Mouse (Mus musculus) heart, embryonic 11.5 days (tissue): ENCODE measurements around the gene Psmd13. TPM values are rescaled to one million over a fixed set of nuclear protein-coding genes. Genes with fewer than 3 reads are reported as not detected.

ENCODE experiments used
- ATAC-seq: fragments of 200-750 bp; cut with Nextera tagmentation; replicated peaks from 2 replicates; pipeline ENCODE4 v1.8.0; 2017; ENCODE audit warnings: moderate library complexity; ENCODE audit not compliant: insufficient number of reproducible peaks, low FRiP score, low TSS enrichment
- H3K27ac ChIP-seq: fragments of 300-500 bp; sonication (generic); 2 replicates; pipeline ENCODE4 v1.5.1; 2014; ENCODE audit warnings: mild to moderate bottlenecking, low read depth, low read length
- H3K27me3 ChIP-seq: fragments of 300-500 bp; sonication (generic); 2 replicates; pipeline ENCODE4 v1.6.1; 2014; ENCODE audit warnings: mild to moderate bottlenecking, low read length, mixed read lengths; ENCODE audit not compliant: control insufficient read depth, insufficient read depth
- H3K36me3 ChIP-seq: fragments of 300-500 bp; sonication (generic); 2 replicates; pipeline ENCODE4 v1.6.1; 2014; ENCODE audit warnings: mild to moderate bottlenecking, low read length, moderate library complexity, mixed read lengths; ENCODE audit not compliant: control insufficient read depth, insufficient read depth
- H3K4me1 ChIP-seq: fragments of 300-500 bp; sonication (generic); 2 replicates; pipeline ENCODE4 v1.6.1; 2014; ENCODE audit warnings: low read length; ENCODE audit not compliant: control insufficient read depth, insufficient read depth
- H3K4me2 ChIP-seq: fragments of 300-500 bp; sonication (generic); 2 replicates; pipeline ENCODE4 v1.6.1; 2014; ENCODE audit warnings: mild to moderate bottlenecking, moderate library complexity
- H3K4me3 ChIP-seq: fragments of 300-500 bp; sonication (generic); 2 replicates; pipeline ENCODE4 v1.5.1; 2014; ENCODE audit warnings: low read depth, low read length
- H3K9ac ChIP-seq: fragments of 300-500 bp; sonication (generic); 2 replicates; pipeline ENCODE4 v1.6.1; 2014; ENCODE audit warnings: mild to moderate bottlenecking, low read depth, low read length, moderate library complexity
- H3K9me3 ChIP-seq: fragments of 300-500 bp; sonication (generic); replicated peaks from 2 replicates; pipeline ENCODE4 v1.6.1; 2016; ENCODE audit warnings: low read length; ENCODE audit not compliant: control insufficient read depth
- WGBS: fragments of 180-500 bp; shearing (Covaris S2); extraction: QIAGEN DNeasy Blood & Tissue Kit; methylation state at CpG from one replicate; pipeline ENCODE4 v1.1.7; 2014; ENCODE audit not compliant: insufficient replicate concordance; 5-methylcytosine and 5-hydroxymethylcytosine counted together
- polyA plus RNA-seq: library from polyadenylated mRNA; unstranded; fragments of >200 nt; fragmentation: Nextera tagmentation; extraction: Ambion mirVana; gene quantifications from 2 replicates; pipeline ENCODE4 v1.2.1, GENCODE M21; 2014

The Psmd13 gene
- polyA plus RNA-seq, 1 experiment from 2014 or later, result 139 TPM

DNA sequence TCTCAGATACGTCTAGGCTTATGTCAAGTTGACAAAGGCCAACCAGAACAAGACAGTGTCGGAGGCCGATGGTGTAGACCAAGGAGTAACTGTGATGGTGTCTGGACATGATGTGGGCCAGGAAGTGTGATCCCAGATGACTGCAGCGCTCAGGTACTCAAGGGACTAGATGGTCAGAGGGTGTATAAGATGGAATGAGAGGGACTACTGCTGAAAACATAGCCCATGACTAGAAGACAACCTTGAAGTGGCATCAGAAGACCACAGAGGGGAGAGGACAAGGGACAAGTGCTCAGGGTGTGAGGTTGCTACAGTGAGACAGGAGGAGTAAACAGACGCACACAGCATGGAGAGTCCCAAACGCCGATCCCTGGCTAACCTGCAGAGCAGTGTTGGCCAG lies 38.0 kb upstream of the Psmd13 start:
- Histone ChIP-seq H3K4me3 (no peak overlapping the region), H3K36me3 (no peaks in the 10 kb centered on the region), H3K4me2 (no peak overlapping the region), H3K27ac (no peak overlapping the region), H3K9me3 (no peaks in the 10 kb centered on the region), H3K4me1 (no peaks in the 10 kb centered on the region), H3K27me3 (peaks cover 53% of the 10 kb centered on the region), H3K9ac (no peak overlapping the region)
- ATAC-seq, result no peak
- 69% methylated on average over 7 of the region's 7 CpGs for WGBS

DNA sequence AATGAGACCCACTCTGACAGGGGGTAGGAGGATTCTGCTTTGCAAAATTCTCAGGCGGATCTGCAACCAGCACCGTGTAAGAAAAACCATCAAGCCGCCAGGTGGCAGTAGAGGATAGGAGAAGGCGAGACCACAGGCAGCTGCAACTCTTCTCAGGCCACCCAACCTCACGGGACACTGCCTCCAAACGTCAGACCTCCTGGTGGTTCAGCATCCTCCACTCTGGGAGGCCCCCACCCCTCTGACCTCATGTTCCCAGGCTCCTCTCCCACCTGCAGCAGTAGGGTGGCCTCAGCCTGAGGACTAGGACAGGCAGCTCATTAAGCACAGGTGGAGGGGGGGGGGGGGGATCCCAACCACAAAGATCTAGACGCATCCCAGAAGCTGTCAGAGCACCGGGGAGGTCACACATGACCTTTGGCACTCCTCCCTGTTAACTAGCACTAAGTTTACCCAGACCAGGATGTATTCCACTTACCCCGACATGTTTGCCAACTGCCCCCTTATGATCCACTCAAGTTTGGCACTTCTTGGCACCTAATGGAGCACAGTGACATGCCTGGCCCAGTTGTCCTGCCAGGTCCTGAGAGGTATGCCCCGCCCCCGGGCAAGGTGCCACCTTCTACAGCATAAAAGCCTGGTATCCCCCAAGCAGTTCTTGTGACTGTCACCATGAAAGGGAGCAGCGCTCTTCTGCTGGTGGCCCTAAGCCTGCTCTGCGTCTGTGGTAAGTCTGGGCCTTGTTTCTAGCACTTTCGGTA lies 36.7 kb upstream of the Psmd13 start, which contains the start of gene Scgb1c1:
Gene Scgb1c1, plus strand, starts transcription at position 643 of the 761 bp plus-strand sequence.
- no peak within 1 kb of the TSS for H3K9ac ChIP-seq
- no peak within 1 kb of the TSS for H3K4me3 ChIP-seq
- ATAC-seq, result 0 out of 2 replicates have a peak, but pooled peaks have one; percentile 18
- H3K9me3 ChIP-seq, result no peaks in the 10 kb centered on the region
- no peaks in the 10 kb centered on the region for H3K36me3 ChIP-seq
- no peaks in the 10 kb centered on the region for H3K4me1 ChIP-seq
- H3K4me2 ChIP-seq, result no peak within 1 kb of the TSS
- H3K27me3 ChIP-seq, result peaks cover 43% of the 10 kb centered on the region
- WGBS, result 25% methylated on average over 14 of the region's 14 CpGs
- H3K27ac ChIP-seq, result no peak within 1 kb of the TSS

DNA sequence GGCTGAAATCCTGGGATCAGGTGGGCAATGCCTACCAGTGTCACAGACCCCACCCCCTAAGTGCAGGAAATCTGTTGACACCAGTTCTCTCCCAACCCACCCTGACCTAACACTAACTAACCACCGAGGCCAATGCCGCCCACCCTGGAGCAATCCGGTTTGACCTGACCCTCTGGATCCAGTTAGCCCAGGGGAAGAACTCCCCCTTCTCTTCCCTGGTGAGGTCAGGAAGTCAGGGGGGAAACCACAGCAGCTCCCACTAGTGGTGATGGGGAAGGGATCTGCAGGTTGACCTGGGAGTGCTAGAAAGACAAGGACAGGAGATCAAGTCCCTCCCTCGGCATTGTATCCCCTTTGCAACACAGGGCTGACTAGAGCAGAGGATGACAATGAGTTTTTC lies 36.1 kb upstream of the Psmd13 start:
- H3K4me1 ChIP-seq, result no peaks in the 10 kb centered on the region
- H3K27me3 ChIP-seq, result peaks cover 41% of the 10 kb centered on the region
- H3K9me3 ChIP-seq, result no peaks in the 10 kb centered on the region
- no peak overlapping the region for H3K4me3 ChIP-seq
- no peak overlapping the region for H3K9ac ChIP-seq
- H3K36me3 ChIP-seq, result no peaks in the 10 kb centered on the region
- WGBS, result 60% methylated on average over 4 of the region's 4 CpGs
- no peak for ATAC-seq
- no peak overlapping the region for H3K4me2 ChIP-seq
- no peak overlapping the region for H3K27ac ChIP-seq

DNA sequence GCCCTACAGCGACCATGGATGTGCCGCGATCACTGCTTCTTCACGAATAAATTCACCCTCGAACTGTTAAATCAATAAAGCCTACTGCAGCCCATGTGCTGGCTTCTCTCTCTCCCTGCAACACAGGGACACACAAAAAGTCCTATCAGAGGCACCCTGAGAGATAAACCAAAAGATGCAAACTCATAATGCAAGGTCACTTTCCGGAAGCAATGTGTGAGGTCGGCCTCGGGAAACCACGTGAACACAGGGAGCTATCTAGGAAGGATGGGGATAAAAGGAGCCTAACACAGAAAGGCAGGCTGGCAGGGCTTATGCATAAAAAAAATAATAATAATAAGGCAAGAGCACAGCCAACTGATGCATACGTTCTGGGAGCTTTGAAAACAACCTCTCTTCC lies 35.1 kb upstream of the Psmd13 start:
- 77% methylated on average over 10 of the region's 10 CpGs for WGBS
- no peak for ATAC-seq

DNA sequence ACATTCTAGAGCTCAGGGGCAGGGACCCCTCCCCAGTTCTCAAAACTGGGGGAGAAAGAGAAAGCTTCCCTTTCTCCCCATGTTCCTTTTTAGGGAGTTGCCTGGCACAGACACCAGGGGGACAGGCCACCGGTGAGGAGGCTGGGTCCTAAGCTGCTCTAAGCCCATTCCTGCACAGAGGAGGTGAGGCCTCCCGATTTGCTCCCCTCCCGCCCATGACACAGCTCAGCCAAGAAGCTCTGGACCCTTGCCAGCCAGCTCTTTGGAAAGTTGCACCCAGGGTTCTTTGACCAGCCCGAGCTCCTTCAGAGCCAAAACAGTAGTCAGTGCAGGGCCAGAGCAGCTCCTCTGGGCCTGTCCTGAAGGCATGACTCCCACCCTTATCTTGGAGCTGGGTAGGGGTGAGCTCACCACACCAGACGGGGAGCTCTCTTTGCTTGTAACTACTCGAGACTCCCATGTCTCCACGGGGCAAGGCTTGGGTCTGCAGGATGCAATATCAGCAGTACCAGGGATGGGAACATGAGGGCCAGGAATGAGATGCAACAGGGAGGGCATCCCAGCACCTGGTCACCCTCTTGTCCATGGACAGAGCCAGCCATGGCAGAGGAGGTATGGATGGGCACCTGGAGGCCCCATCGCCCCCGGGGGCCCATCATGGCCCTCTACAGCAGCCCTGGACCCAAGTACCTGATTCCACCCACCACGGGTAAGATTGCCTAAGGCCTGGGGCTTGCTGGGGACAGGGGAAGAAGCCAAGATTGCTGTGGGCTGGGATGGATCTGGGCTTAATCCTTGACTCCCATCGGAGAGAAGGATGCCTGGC lies 33.8 kb upstream of the Psmd13 start, which contains the start of gene Odf3:
Gene Odf3, plus strand, starts transcription at position 51 of the 826 bp plus-strand sequence.
- no peak for ATAC-seq
- Histone ChIP-seq H3K9ac (no peak within 1 kb of the TSS), H3K36me3 (peaks cover 9% of the 10 kb centered on the region; the same call in 1 of the 2 replicates)

More for the DNA sequence above, 35.1 kb upstream of the Psmd13 start:
- Histone ChIP-seq H3K9ac (no peak overlapping the region), H3K4me3 (no peak overlapping the region), H3K9me3 (no peaks in the 10 kb centered on the region), H3K4me1 (no peaks in the 10 kb centered on the region), H3K4me2 (no peak overlapping the region), H3K36me3 (no peaks in the 10 kb centered on the region), H3K27me3 (peaks cover 31% of the 10 kb centered on the region), H3K27ac (no peak overlapping the region)

DNA sequence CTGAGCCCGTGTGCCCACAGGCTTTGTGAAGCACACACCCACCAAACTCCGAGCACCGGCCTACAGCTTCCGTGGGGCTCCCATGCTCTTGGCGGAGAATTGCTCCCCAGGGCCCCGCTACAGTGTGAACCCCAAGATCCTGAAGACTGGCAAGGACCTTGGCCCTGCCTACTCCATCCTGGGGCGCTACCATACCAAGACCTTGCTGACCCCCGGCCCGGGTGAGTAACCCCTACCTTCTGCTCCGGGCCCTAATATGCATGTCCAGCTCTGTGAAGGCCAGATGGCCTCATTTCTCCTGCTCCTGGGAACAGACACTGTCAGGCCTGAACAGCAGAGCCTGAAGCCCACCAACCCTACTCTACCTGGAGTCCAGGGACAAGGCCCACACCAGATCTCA lies 33.2 kb upstream of the Psmd13 start:
- peaks cover 10% of the 10 kb centered on the region; the same call in 1 of the 2 replicates for H3K36me3 ChIP-seq
- no peak overlapping the region for H3K27ac ChIP-seq
- H3K4me2 ChIP-seq, result no peak overlapping the region
- H3K27me3 ChIP-seq, result peaks cover 17% of the 10 kb centered on the region
- no peak overlapping the region for H3K4me3 ChIP-seq
- ATAC-seq, result no peak
- no peaks in the 10 kb centered on the region for H3K9me3 ChIP-seq
- no peak overlapping the region for H3K9ac ChIP-seq
- H3K4me1 ChIP-seq, result no peaks in the 10 kb centered on the region
- 89% methylated on average over 10 of the region's 10 CpGs for WGBS

More for the DNA sequence above, 33.8 kb upstream of the Psmd13 start, which contains the start of gene Odf3:
- Histone ChIP-seq H3K4me1 (no peaks in the 10 kb centered on the region), H3K4me2 (no peak within 1 kb of the TSS), H3K9me3 (no peaks in the 10 kb centered on the region), H3K27ac (no peak within 1 kb of the TSS), H3K27me3 (peaks cover 21% of the 10 kb centered on the region), H3K4me3 (no peak within 1 kb of the TSS)
- 53% methylated on average over 11 of the region's 11 CpGs for WGBS

DNA sequence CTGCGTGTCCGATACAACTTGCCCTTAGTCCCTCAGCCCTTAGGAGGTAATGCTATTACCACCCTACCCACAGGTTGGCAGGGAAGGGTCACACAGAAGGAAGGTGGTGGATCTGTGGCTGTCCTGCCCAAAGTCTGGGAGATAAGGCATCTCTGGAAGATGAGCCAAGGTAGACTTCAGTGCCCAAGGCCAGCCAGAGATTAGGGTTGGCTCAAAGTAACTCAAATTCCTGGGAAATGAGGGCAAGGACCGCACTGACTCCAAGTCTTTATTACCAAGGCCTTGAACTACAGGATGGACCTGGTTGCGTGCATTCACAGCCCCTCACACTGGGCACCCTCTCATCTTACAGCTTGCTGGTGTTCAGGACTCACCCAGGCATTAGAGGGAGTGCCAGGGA lies 29.9 kb upstream of the Psmd13 start:
- H3K4me2 ChIP-seq, result no peak overlapping the region
- ATAC-seq, result no peak
- WGBS, result 95% methylated on average over 4 of the region's 4 CpGs
- H3K9ac ChIP-seq, result no peak overlapping the region
- peaks cover 7% of the 10 kb centered on the region for H3K4me1 ChIP-seq
- H3K27ac ChIP-seq, result no peak overlapping the region
- H3K27me3 ChIP-seq, result 0 out of 2 replicates have a peak, but pooled peaks cover 2% of the 10 kb centered on the region
- no peak overlapping the region for H3K4me3 ChIP-seq
- H3K36me3 ChIP-seq, result peaks cover 15% of the 10 kb centered on the region; the same call in 1 of the 2 replicates
- H3K9me3 ChIP-seq, result no peaks in the 10 kb centered on the region

DNA sequence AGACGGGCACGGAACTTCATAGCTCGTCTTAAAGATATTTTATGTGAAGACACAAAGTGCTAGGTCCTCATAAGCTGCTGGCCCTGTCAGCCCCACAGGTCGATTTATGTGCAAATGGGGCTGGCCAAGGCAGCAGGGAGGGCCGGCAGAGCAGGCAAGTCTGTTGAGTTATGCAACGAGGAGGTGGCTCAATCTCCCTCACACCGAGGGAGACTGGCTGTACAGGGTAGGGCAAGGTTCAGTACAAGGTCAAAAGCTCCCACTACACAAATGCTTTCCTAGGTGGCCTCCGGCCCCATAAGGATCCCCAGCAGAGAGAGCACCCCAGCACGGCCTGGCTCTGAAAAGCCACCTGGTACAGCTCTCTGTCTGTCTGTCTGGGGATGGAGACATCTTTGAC lies 28.4 kb upstream of the Psmd13 start:
- Histone ChIP-seq H3K27ac (no peak overlapping the region), H3K4me2 (no peak overlapping the region), H3K9ac (no peak overlapping the region), H3K4me3 (no peak overlapping the region), H3K36me3 (peaks cover 15% of the 10 kb centered on the region; the same call in 1 of the 2 replicates), H3K4me1 (peaks cover 14% of the 10 kb centered on the region), H3K9me3 (no peaks in the 10 kb centered on the region), H3K27me3 (0 out of 2 replicates have a peak, but pooled peaks cover 2% of the 10 kb centered on the region)
- WGBS, result 88% methylated on average over 9 of the region's 9 CpGs
- ATAC-seq, result no peak
